Mouse (Mus musculus) B cell, adult 2 months (primary cell): ENCODE results near the gene Gm8909.
"Not testable (repeated sequence)": the region's sequence is repeated elsewhere in the genome, so short reads cannot be mapped to it uniquely, and the experiment has no call there.

Experiments
- DNase-seq, 2 experiments: peaks; one replicate each; pipeline ENCODE4 v3.0.0; 2022

The Gm8909 gene

DNA sequence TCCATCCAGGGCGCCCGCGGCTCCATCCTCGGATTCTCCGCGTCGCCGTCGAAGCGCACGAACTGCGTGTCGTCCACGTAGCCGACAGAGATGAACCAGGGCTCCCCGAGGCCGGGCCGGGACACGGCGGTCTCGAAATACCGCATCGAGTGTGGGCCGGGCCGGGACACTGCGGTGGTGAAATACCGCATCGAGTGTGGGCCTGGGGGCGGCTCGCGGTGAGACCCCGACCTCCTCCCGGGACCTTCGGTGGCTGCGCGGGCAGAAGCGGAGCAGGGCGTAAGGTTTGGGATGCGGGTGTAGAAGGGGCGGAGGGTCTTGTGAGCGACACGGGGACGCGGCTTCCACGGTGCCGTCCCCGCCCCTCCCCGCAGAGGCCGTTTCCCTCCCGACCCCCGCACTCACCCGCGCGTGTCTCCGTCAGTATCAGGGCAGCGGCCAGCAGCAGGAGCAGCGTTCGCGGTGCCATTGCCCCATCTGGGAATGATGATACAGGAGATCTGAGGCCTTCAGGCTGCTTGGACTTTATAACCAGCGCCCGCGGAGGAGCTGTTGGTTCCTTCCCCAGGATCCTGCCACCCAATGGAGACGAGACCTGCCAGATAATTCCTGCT, at the start of gene Gm8909:
Gene Gm8909 (minus strand): TSS at position 499 of the 614 bp plus-strand sequence.
- DNase-seq: peak in 1 of 2 experiments; percentile 44

DNA sequence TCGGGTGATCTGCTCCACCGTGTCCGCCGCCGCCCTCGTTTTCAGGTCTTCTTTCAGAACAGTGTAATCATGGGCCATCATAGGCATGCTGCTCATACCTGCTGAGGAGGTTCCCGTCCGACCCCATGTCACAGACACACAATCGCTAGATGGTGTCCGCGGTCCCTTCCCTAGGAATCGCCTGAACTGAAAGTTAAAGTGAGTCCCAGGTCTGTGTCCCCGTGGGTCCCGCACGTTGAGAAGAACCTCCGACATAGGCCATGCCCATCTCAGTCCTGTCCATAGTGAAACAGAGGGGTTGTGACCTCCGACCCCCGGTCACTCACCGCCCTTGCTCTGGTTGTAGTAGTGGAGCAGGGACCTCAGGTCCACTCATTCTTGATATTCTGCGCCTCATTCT, 47.2 kb upstream of the Gm8909 start:
- DNase-seq: no peak

DNA sequence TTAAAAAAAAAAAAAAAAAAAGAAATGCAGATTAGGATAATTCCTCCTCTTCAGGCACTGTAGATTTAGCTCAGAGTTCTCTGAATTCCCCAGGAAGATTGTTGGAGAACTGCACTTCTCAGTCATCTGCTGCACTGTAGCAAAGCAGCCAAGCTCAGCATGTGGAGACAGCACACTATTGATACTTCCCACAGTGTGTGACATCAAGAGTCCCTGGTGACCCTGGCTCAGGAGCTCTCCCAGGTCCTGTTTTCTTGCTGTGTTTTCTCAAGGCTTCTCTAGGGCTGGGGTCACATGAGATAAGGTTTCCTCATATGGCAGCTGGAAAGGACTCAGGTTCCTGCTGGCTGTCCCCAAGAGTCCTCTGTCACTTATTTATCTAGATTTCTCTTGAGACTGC, 38.5 kb upstream of the Gm8909 start:
- no peak for DNase-seq

DNA sequence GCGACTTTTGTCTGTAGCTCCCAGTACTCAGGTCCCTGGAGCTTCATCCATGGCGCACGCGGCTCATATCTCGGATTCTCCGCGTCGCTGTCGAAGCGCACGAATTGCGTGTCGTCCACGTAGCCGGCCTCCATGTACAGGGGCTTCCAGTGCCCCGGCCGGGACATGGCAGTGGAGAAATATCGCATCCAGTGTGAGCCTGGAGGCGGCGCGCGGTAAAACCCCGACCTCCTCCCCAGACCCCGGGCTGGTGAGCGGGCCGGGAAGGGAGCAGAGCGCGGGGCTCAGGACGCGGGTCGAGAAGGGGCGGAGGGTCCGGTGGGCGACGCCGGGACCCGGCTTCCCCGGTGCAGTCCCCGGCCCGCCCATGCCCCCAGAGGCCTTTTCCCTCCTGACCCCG, 37.5 kb upstream of the Gm8909 start:
- DNase-seq: no peak

DNA sequence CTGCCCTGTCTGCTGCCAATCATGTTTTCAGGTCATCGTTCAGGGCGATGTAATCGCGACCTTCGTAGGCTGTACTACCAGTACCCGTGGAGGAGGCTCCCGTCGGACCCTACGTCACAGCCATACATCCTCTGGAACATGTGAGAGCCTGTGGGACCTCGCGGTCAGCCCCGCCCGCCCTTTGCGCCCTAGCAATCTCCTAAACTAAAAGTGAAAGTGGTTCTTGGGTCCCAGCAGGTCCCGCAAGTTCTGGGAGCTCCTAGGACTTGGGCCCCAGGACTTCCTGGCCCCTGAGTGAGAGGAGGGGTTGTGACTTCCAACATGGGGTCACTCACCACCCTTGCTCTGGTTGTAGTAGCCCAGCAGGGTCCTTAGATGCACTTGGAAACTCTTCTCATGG, 37.1 kb upstream of the Gm8909 start:
- peak; percentile 65 to 70 for DNase-seq

DNA sequence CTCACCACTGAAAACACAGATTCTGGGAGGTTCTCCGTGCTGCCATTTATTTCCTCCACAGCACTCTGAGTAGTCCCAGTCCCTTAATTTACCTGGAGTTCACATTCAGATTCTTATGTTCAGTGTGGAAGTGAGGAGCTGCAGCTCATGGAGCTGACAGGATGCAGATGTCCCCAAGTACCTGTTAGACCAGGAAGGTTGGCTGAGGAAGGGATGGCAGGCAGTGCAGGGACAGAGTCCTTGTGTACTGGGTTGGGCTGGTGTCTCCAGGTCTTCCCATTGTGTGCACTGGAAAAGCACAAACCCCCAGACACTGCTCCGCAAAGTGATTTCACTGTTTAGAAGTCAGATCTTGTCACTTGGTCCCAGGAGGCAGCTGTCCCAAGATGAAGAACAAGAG, 33.5 kb upstream of the Gm8909 start:
- no peak for DNase-seq

DNA sequence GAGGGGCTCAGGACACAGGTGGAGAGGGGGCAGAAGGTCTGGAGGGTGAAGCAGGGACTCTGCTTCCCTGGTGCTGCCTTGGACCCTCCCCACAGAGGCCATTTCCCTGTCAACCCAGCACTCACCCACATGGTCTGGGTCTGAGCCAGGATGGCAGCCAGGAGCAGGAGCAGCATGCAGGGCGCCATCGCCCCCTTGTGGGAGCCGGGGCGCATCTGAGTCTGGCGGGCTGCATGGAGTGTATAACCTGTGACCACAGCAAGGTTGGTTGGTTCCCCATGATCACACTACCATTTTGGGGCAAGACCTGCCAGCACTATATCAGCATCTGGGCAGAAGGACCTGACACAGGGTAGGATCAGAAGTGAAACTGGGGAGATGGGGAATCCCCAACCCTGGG, 30.0 kb upstream of the Gm8909 start:
- DNase-seq: peak; percentile 61 to 62

DNA sequence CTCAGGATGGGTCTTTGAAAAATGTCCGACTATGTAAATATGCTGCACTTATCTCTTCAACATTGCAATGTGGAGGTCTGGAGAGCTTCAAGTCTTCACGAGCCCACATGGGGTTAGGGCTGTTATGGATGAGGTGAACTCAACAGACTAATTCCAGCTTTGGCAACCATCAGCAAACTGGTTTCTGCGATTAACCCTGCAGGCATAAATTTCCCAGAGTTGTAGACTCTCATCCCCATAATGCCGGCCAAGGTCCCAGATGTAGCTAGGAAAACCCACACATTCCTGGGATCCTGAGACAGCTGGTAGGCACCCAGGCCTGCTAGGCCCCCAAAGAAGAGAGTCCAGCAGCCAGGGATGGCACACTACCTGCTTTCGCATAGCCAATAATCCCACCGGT, 26.1 kb upstream of the Gm8909 start:
- DNase-seq: no peak

DNA sequence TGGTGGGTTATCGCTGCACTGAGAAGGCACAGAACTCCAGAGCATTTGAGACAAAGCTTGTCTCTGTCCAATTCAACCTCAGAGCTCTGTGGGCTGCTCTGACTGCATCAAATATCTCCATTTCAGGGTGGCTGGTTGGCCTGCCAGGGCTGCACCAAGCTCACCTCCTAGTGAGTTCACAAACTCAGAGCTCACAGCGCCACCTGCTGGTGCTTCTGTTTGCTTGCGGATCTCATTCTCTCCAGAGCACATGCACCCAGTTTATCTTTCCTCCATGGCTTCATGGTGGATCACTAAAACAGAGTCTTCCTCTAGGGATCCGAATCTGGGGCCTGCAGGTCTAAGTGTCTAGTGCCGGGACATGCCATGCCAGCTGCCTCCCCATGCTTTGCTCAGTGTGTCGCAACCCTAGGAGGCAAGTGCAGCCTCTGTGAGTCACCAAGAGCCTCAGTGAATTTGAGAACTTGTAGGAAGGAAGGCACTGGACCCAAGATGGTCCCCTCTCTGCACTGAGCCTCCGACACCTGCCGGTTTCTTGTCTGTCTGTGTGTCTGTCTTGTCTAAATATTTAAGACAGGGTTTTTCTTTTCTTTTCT, 25.3 kb upstream of the Gm8909 start:
- peak; percentile 76 for DNase-seq

DNA sequence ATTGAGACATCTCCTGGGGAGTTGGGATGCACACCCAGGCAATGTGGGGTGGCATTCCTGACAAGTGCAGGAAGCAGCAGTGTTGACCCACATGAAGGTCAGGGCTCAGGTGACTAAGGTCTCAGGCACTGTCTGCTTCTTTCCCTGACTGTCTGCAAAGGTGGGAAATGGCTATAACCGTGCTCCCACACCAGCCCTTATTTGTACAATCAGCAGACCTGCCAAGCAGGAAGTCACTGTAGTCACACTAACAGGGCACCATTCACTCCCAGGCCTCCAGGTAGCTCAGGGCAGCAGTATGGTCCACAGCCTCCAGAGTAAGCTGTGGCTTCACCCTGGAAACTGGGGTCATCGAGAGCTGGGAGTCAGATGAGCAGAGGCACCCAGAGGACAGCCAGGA, 24.0 kb upstream of the Gm8909 start:
- no peak for DNase-seq

DNA sequence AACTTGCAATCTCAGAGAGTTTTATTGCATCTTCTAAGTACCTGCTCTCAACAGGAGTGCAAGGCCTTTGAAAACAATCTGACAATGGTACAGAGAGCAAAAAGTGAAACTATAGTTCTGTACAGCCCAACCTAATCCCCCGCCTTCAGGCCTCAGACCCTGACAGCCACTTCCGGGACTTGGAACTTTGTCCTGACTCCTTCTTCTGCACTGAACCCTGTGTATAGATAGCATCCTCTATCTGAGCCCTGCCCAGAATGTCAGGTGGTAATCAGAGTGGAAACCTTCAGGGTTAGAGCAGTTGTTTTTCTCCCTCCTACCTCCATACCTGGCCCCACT, 21.8 kb upstream of the Gm8909 start, which contains the start of gene H2-T3:
Gene H2-T3 (minus strand): TSS at position 119 of the 339 bp plus-strand sequence.
- DNase-seq: no peak

DNA sequence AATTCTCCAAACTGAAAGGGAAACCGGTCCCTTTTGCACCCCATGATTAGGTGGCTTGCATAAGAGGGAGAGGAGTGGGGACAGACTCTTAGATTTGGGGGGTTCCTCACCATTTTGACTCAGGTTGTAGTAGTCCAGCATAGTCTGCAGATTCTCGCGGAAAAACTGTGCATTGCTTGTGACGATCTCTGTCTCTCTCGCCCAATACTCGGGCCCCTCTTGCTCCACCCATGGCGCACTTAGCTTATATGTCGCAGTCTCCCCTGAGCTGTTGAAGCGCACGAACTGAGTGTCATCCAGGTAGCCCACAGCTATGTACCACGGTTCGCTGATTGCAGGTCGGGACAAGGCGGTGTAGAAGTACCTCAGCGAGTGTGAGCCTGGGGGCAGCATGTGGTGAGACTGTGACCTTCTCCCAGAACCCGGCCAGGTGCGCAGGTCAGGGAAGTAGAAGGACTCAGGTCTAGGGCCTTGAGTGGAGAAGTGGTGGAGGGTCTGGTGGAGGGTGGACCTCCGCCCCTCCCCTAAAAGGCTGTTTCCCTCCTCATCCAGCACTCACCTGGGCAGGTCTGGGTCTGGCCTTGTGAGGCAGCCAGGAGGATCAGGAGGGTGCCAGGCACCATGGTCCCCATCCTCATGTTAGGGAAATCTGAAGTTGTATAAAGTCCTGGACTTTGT, 21.3 kb upstream of the Gm8909 start:
- no peak for DNase-seq

DNA sequence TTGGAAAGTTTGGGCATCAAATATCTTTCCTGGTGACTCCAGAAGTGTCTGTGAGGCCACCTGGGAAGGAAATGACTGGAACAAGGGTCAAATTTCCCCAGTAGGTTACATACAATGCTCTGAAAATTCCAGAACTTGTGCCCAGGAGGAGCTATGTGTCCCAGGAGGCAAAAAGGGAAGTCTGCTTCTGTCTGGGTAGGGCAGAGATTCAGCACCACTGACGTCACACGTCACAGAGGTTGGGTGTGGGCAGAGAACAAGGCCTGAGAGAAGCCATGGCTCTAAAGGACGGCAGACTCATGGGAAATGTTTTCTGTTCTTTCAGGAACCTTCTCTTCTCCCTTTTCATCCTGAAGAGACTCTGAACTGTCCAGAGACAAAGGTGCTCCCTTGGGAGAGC, 19.2 kb upstream of the Gm8909 start:
- no peak for DNase-seq

DNA sequence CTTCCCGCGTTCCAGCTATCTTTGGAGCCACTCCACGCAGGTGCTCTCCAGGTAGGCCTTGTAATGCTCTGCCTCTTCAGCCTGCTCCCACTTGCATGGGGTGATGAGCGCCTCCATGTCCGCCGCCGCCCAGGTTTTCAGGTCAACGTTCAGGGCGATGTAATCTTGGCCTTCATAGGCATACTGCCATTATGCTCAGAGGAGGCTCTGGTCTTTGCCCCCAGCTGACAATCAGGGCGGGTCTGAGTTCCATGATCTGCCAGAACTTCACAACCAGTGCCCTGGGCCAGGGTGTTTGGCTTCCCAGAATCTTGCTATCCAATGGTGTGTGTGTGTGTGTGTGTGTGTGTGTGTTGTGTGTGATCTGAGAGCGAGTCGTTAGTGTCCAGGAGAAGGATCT, 13.9 kb upstream of the Gm8909 start:
- no peak for DNase-seq

DNA sequence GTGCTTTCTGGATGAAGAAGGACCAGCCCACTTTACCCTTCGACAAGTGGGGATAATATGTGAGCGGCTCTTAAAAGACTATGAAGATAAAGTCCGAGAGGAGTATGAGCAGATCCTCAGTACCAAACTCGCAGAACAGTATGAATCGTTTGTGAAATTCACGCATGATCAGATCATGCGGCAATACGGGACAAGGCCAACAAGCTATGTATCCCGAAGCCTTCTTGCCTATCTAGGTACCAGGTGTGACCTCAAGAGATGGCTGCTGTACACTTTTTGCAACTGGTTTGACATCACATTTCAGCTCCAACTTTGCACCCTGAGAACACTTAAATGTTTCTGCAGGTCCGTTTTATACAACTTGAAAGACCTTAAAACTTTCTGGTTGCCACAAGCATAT, 11.1 kb upstream of the Gm8909 start:
- DNase-seq: not testable (repeated sequence)

DNA sequence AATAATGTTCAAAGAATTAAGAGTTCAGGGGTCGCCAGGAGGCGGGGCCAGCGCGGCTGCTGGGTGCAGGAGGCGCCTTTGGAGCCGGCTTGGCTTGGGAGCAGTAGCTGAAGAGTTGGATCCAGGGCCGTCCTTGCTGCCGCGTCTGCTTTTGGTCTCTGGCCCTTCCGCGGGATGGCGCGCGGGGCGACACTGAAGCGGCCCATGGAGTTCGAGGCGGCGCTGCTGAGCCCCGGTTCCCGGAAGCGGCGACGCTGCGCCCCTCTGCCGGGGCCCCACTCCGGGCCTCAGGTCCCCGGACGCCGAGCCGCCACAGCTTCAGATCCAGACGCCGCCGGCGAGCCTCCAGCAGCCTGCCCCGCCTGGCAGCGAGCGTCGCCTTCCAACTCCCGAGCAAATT, 10.6 kb upstream of the Gm8909 start:
- peak; percentile 20 for DNase-seq

DNA sequence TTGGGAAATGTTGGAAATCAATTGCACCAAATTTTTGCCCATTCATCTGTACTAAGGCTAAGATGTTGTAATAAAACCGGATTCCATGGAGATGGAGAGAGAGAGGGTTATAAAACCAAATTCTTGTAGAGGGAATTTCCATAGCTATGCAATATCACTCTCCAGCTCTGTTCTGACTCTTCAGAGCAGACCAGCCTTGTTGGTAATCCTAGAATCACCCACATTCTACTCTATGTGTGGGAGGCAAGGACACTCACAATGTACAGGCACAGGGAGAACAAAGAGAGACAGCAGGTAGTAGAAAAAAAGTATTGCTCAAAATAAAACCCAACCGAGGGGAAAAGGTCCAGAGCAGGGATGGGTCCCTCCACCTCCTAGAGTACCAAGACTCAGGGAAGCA, 7.8 kb upstream of the Gm8909 start:
- not testable (repeated sequence) for DNase-seq

DNA sequence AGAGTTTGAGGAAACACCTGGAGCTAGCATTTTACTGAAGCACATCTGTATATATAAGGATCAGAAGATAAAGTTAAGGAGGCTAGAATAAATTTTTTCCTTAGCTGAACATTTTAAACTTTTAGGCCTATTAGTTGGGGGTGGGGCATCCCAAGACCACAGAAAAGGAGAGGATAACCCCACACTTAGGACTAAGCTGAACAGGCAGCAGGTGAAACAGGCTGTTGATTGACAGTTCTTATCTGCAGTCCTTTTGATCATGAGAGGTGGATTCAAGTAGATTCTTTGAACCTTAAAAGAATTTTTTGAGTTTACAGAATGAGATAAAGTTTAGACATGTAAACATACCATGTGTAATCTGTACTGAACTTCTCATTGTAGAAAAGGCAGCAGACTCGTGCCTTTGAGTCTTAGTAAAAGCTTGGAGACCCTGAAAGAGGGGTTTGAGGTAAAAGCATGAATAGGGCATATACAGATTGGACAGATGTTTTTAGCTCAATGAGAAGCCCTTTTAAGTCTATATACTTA, 2.0 kb upstream of the Gm8909 start:
- DNase-seq: no peak

DNA sequence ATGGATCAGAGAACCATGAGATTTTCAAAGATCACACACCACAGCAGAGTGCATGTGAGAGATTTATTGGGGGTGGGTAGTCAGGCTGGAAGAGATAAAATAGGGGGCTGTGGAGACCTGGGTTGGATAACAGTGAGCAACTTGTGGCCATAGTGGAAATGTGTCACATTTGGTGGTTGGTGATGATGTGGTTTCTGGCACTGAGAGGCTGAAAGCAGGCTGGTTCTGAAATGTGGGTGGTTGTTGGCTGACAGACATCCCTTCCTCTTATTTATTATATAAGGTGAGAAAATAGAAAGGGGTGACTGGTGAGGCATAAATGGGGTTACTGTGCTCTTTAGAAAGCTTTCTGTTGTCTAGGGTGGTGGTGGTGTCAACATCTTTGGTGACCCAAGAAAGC, 1.4 kb upstream of the Gm8909 start:
- DNase-seq: no peak

DNA sequence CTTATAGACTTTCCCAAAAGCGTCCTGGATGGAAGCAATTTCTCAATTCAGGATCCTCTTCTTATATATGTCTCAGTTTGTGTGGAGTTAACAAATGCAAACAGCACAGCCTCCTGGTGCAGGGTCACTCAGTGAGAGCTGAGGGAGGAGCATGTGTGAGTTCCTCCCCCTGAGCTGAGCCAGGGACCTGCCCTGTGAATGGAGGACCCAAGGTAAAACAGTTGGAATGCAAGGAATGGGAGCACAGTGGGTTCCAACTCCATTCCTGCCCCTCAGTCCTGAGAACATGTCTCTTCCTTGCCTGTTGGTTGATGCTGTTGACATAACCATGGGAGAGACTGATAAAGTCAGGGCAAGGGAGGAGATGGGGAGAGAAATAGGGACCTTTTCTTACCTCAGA, 757 bp upstream of the Gm8909 start:
- not testable (repeated sequence) for DNase-seq

DNA sequence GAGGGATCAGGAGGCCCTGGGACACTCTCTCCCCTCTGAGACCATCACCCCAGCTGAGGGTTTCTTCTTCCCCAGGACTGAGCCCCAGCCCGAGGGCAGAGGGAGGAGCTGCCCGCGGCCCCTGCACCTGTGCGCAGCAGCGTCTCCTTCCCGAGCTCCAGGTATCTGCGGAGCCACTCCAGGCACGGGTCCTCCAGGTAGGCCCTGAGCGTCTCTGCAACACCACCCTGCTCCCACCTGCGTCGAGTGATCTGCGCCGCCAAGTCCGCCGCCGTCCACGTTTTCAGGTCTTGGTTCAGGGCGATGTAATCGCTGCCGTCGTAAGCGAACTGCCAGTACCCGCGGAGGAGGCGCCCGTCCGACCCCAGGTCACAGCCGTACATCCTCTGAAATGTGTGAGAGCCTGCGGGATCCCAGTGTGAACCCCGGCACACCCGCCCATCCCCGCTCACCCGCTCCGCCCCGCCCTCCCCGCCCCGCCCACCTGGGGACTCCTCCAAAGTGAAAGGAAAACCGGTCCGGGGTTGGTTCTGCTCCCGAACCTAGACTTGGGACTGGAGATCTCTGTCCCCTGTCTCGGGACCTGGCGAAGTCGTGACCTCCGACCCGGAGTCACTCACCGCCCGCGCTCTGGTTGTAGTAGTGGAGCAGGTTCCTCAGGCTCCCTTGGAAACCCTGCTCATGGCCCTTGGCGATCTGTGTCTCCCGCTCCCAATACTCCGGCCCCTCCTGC, 865 bp downstream of the Gm8909 start:
- DNase-seq: peak; percentile 24 to 42

DNA sequence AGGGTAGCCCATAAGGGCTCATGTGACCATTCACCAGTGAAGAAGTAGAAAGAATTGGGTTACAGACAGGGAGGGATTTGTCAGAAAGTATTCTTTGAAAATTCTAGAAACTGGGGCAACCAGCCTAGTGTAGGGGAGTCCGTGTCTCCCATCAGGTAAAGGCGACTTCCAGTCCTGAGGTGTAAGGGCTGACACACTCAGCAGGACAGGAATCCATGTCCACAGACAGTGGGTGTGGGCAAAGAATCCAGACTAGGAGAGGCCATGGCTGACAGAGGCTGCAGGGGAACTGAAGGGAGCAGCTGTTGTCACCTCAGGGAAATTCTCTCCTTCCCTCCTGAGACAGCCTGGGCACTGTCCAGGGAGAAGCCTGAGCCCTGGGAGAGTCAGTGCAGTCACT, 1.4 kb downstream of the Gm8909 start:
- not testable (repeated sequence) for DNase-seq
